Mouse (Mus musculus) cerebellum, postnatal 25 days (tissue): ENCODE measurements around the gene Scaf4.

Source experiments
- DNase-seq, 2 experiments: peaks; one replicate each; pipeline ENCODE4 v3.0.0; 2021; ENCODE audit warnings: mixed read lengths in 2 of 2

The Scaf4 gene

DNA sequence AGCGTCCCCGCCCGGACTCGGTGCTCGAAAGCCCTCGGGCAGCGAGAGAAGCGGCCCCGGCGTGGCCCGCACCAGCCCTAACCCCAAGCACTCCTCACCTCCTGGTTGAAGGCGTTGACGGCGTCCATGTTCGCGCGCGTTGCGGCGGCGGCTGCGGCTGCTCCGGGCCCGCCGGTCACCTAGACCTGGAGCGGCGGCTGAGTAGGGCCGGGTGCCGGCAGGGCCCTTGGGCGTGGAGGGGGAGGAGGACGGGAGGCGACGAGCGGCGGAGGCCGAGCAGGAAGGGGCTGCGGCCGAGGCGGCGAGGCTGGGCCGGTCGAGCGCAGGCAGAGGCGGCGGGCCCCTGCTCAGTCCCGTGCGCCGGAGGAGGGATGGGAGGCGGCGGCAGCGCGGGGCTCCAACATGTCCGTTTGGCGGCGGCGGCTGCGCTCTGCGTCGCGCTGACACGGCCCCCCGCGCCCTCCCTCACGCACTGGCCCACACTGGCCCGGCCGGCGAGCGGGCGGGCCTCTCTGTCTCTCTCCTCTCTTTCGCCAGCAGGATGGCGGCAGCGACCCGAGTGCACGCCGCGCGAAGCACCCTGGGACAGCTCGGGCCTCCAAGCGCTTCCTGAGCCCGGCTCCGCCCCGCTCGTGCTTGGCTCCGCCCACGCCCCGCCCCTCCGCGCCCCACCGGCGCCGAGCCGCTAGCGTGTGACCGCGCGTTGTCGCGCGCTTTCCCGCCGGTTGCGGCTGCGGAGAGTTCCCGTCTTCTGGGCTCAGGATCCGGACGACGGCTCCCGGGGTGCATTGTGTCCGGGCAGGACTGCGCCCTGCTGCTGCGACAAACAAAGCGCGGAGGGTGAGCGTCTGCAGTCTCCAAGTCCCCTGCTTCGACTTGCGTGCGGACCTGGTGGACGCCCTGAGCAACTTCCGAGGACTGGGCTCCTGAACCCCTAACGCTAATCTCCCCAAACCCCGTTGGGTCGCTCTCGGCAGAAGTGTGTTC, at the start of gene Scaf4:
Gene Scaf4 (minus strand): TSS at position 599 of the 987 bp plus-strand sequence.
- peak; percentile 97 to 99 for DNase-seq

DNA sequence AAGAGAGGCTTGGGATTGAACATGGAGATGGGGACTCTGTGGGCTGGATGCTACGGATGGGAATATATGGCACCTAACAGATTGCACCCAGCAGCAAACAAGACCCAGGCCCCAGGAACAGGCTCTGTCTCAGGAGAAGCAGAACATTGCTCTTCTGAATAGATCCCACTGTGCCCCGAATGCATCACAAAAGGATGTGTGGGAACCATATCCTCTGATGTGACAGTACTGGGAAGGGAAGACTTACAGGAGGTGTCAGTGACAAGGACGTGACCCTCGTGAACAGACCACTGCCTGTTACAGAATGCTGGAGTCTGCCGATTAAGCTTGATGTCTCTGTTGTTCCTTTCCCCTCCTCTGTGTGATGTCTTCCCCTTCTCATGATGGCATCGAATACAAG, 48.2 kb upstream of the Scaf4 start:
- no peak for DNase-seq

DNA sequence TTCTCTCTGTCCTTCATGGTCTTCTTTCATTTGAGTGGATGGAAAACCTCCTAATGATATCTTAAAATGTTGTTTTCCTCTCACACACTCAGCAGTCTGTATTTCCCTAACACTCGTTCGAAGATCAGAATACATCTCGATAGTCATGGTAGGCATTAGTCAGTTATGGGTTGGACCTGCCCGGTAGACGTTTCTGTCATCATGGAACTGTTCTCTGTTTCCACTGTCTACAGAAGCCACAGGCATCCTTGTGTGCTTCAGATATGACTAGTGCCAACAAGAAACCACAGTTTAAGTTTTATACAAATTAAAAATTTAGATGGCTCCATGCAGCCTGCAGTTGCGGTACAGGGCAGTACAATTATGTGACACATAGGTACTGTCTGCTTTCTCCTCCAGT, 46.7 kb upstream of the Scaf4 start:
- no peak for DNase-seq

DNA sequence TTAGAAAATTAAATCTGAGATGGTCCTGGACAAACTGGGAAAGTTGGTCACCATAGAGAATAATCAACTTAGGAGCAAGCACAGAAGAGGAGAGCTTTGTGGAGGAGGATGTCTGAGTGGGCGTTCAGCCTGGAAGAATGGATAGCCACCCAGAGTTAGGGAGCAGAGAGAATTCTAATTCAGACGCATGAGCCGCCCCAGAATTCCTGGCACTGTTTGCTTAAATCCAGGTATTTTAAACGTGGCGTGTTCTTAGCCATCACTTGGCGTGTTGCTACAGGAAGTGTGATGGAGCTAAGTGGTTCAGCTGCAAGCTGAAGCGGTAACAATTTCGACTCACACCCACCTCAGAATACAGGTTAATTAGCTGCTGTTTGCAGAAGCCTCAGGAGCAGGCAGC, 45.2 kb upstream of the Scaf4 start:
- no peak for DNase-seq

DNA sequence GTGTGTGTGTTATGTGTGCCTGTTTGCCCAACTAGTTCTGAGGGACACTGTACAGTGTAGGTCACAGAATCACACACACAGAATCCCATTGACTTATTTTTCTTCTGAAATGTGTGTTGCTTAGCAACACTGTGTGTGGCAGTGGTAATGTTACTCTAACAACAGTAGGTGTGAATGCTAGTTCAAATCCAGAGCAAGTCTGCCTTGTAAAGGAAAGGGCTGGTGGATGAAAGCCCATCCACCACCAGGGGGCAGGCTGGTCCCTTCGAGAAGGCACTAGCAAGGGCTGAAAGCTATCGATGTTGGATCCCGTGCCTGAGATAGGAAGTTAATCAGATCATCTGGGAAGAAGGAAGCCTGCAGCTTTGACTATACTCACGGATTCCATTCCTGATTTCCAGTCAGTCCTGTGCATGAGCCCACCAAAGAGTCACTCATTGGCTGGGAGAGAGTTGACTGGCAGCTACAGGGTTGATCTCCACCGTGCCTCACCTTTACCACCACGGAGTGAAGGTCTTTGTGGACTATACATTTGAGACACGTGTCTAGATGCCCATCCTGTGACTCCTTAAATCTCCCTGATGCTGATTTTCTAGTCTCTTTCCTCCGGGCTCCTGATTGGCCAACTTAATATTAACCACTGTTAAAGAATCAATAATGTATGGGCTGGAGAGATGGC, 38.7 kb upstream of the Scaf4 start:
- peak; percentile 84 to 93 for DNase-seq

DNA sequence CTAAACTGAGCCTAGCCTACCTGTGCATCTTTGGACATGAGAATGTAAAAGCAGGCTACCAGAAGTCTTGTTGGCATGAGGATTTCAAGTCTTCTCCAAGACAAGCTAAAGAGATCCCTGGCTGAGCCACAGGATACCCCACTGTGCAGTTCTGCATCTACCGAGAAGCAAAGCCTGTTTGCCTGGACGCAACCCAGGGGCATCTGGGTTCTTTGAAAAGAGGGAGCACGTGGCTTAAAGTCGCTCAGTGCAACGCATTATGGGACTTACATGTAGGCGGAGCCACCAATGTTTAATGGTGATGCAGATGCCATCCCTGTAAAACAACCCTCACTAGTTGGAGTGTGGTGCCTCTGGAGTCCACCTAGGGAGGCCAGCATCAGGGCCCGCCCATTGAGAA, 35.0 kb upstream of the Scaf4 start:
- DNase-seq, result peak in 1 of 2 experiments; percentile 13

DNA sequence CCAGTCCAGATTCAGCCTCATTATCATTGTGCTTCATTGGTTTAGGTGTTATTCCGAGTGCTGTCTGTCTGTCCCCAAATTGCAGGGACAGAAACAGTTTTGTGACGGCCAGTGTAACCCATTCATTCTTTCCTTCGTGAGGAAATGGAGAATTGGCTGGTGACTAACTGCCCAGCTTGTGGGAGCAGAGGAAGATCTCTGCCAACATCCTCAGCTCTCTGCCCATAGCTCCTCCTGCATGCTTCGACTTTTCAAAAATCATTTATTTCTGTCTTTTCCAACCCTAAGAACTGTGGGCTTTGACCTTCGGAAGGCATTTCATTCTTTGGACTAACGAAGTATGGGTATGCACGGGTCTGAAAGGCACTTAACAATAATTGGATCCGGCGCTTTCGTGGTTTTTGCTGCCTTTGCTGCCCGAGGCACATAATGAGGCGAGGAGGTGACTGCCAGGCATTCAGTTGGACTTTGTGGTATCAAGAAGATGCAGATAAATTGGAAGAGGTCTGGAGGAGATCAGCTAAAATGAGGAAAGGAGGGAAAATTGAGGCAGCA, 34.1 kb upstream of the Scaf4 start:
- DNase-seq, result no peak

DNA sequence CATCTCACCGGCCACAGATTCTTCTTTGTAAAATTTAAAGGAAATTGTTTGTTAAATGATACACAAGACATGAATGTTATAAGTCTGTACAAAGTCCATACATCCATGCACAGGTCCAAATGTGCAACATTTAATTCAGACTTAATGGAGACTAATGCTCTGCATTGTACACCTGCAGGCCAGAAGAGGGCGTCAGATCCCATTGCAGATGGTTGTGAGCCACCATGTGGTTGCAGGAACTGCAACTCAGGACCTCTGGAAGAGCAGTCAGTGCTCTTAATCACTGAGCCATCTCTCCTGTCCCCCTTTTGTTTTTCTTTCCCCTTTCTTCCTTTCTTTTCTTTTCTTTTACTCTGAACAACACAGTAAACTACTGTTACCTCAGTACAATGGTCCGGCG, 33.5 kb upstream of the Scaf4 start:
- no peak for DNase-seq

DNA sequence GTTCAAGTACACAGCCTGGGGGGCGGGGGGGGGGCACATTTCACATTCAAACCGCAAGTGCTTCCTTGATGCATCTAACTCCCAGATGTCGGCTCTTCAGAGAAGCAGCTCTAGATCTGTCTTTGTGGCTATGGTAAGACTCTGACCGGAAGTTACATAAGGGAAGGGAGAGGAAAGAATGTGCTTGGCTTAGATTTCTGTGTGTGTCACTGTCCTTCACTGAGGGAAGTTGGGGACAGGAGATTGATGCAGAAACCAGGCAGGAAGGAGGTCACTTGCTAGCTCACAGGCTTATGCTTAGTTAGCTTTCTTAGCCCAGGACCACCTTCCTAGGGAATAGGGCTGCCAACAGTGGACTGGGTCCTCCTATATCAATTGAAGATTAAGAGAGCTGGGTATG, 31.6 kb upstream of the Scaf4 start:
- no peak for DNase-seq

DNA sequence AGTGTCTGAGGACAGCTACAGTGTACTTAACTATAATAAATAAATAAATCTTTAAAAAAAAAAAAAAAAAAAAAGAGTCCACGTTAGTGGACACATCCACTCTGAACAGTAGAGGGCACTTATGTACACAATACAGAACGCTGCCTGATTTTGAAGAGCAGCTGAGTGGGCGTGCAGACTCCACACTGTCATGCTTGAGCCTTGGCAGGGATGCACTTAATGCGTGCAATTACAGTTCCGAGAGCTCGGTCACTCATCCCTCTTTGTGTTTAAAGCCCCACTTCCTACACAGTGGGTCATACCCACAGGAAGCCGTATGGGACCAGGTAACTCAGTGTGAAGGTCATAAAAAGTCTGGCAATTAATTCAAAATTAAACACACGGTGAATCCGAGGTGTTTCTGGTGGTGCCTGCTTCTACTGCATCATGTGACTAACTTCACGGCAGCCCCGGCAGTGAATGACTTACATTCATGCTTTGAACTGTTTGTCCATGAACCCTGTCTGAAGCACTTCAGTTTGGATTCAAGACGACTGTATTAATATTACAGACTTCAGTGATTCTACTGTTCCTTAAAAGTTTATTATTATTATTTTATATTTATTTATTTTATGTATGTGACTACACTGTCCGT, 28.3 kb upstream of the Scaf4 start:
- DNase-seq, result peak; percentile 17 to 32

DNA sequence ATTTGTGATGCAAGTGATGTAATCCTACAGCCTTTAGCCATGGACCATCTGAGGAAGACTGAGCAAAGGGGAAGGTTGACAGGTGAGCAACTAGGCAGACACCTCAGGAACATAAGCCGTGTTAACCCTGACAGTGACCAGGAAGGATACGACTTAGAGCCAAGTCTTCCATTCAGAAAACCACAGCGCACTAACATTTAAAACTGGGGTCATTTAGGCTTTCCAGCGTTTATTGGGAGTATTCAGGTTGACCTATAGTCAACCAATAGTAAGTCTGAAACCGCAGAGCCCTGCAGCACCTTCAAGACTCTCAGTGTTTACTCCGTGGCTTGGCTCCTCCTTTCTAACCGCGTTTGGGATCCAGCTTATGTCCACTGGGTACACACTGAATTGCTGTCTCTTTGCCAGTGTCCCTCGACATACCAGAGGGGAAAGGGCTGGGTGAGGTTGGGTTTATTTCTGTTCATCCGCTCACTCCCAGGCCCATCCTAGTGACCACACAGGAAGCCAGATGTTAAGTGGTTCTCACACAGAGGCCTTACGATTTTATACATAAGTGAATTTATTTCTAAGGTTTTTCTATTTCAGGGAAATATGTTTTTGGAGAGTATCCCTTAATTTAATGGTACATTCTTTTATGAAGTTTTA, 26.3 kb upstream of the Scaf4 start:
- DNase-seq, result no peak

DNA sequence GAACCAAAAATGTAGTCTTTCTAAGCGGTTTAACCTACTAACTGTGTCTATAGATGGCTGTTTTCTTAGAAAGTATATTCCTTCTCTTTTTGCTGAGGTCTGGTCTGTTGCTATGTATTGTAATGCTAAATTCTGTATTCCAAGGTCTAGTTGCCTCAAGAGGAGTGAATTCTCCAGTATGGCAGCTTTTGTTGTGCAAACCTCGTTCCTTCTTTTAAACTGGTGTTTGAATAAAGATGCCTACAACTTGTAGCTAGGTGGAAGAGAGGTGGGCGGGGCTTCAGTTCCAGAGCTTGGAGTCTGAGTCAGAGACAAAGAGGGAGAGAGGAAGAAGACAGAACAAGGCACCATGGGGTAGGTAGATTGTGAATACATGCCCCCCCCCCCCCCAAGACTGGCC, 25.5 kb upstream of the Scaf4 start:
- DNase-seq, result no peak

DNA sequence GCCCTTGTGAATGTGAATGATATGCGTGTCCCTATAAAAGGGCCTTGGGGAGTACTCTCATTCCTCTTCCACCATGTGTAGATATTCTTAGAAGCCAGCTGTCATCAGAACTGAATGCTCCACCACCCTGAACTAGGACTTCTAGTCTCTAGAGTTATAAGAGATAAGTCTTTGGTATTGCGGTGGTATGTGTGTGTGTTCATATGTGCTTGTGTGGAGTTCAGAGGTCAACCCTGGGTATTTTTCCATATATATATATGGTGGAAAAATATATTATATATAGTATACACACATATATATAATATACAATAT, 19.6 kb upstream of the Scaf4 start:
- DNase-seq, result no peak

DNA sequence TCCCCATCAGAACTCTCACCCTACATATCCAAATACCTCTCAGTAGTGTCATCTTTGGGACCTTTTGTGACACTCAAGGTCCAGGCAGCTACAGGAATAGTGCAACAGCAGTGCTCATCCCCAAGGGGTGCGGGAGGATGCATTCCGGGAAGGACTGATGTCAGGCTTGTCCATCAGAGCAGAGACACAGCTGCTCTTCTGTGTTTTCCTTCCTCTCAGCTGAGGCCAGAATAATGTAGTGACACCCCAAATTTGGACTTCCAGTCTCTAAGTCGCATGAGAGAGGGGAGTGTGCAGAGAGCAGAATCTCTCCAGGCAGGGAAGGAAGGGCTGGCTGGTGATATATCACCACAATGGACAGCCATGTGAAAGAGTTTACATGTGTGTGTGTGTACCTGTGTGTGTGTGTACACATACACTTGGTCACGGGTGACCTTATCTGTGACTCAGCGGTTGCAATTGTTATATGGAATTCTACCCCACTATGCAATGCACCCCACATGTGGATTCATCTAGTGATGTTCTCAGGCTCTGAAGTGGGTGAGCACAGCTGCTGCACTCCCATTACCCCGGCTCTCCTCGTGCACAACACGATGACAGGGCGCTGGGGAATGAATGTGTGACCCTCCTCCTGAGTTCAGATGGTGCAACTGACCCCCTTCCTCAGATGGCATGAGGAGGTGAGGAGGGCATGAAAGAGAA, 19.1 kb upstream of the Scaf4 start:
- no peak for DNase-seq

DNA sequence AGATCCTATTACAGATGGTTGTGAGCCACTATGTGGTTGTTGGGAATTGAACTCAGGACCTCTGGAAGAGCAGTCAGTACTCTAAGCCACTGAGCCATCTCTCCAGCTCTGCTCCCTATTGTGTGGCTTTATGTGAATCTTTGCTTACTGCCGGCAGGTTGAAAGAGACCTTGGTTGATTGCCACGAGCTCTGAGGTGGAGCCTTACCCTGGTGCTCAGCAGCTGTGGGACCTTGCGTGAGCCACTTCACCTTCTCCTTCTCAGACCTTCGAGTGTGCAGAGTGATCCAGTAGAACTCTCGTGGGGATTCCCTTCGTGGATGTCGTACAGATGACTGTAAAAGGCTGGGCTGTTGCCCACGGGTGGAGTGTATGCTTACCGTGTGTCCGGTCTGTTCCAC, 17.4 kb upstream of the Scaf4 start:
- no peak for DNase-seq

DNA sequence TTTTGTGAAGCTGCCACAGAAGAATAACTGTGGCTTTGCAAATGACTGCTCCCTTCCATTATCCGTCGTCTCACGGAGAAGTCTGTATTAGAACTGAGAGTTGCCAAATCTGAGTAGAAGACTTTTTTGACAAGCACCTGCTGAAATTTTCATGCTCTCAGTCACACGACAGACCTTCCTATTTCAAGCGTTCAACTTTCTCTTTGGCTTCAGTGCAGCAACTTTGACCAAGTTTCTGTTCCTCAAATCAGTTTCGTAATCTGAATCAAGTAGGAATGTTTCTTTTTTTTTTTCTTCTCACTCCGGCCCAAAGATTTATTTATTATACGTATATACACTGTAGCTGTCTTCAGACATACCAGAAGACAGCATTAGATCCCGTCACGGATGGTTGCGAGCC, 16.6 kb upstream of the Scaf4 start:
- no peak for DNase-seq

DNA sequence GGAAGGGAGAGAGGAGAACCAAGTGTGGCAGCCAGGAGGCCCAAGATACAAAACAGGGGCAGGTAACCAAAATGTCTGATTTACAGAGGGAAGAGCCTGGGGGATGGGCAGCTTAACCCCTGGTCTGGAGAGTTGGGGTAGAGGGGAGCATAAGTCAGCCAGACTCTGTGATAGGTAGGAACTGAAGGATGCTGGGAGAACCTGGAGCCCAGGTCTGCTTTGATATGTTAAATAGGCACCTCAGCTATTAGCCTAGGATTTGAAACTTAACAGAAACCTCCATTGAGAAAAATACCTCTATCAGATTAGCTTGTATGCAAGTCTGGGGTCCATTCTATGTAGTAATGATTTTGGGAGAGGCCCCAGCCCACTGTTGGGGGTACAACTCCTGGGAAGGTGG, 15.3 kb upstream of the Scaf4 start:
- no peak for DNase-seq

DNA sequence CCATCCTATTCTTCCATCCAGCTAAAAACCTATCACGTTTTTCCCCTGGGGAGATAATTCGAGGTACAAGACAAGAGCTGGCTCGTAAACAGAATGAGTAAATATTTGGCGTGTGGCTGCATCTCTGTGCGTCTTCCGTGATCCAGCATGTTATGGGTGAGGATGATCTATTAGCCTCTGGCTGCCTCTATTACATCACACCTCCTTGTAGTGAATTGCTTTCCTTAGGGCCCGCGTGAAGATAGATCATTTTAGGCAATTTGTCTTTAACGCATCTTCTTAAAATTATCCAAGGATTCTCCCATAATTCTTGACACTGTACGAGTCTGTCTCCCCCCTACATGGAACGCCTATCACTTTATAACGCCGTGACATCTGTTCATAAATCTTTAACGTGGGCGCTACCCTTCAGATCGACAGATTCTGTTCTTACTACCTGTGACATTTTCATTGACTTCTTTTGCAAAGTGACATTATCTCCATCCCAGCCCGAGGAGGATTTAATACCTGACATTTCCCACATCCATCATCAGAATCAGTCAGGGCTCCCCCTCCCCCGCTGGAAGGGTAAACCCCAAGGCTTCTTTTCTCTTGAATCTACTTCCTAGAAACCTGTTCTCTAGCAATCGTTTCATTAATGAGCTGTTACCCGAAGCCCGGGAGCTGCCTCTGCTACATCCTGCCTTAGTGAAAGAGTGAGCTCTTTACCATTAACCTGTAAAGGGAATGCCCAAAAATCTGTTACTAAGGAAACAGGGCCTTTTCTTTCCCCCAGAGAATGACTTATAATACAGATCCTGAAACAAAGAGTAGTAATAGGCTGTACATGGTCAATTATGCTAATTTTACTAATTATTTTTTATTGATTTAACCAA, 14.4 kb upstream of the Scaf4 start:
- DNase-seq, result no peak

DNA sequence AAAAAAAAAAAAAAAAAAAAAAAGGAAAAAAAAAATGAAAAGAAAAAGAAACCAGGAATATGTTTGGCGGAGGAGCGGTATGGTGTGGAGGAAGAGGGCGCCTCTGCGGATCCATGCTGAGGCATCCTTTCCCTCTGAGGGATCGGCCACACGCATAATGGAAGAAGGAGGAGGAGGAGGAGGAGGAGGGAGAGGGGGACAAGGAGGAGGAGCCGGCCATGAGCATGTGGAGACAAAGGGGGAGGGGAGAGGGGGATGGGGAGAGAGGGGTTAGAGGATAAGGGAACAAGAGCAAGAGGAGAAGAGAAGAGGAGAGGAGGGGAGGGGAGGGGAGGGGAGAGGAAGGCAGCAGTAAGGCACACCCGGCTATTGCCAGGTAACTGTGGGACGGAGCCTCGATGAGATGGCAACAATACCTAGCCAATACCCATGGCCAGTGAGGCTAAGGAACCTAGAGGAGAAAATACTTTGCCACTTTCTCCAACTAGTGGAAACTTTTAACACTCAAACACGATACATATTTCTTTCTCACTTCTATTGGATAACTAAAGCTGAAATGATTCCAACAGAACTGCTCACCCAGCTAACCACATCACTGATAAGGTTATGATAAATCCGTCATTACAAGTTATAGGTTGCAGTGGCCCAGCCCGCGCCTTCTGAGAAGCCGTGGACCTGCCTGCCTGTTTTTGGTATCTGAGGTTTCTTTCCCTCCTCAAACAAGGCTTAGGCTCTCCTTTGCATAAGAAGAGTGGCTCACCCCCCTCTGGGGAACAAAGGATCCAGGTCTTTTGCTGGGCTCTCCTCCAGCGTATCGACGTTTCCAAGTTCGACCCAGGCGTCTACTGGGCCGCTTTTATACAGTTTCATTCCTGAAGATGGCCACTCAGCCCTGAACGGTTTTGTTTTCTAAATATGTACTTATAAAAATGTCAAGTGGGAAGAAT, 13.4 kb upstream of the Scaf4 start:
- DNase-seq, result no peak

DNA sequence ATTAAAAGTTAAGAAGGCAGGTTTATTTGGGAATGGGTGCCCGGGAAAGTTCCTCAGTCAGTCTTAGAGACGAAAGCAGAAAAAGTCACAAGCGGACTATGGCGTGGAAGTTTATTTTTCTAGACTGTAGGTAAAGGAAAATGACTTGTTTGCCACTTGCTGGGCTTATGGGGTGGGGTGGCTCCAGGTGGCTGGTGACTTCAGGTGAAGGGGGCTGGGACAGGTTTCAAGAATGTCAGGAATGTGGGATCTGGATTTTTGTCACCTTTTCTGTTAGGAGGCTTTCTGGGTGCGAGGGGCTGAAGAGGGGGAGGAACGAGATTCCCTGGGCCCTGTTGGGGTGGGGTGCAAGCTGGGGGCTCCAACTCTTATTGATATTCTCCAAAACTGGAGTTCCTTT, 7.4 kb upstream of the Scaf4 start:
- no peak for DNase-seq
